Mouse (Mus musculus): Measurements from ENCODE around the gene Gm28308.

Gm28308 gene

DNA sequence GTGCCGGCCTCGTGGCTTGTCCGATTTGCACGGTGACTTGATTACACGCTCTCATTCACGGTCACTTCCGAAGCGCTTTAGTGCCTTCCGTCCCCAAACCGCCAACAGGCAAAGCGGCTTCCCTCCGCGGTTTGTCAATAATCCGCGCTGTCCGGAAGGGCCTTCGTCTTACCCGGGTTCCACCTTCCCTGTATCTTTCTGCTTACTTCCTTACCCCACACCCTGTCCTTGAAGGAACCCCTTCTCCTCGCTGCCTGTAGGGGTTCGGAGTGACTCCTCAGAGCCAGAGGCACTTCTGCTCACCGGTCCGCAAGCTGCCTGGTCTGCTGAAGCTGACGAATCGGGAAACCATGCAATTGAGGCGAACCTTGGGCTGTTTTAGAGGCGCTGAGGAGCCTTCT lies 33.3 kb upstream of the Gm28308 start:
- no peak for DNase-seq (ENCODE audit: low spot score)

- DNase-seq (ENCODE audit: low spot score), result no peak
These were observed 32.6 kb upstream of the Gm28308 start, which contains the start of gene Hoxa11 for GRCm38 (mm10) chr6:52245757-52246142. TSS of gene Hoxa11 (minus strand) at chr6:52245810.

DNA sequence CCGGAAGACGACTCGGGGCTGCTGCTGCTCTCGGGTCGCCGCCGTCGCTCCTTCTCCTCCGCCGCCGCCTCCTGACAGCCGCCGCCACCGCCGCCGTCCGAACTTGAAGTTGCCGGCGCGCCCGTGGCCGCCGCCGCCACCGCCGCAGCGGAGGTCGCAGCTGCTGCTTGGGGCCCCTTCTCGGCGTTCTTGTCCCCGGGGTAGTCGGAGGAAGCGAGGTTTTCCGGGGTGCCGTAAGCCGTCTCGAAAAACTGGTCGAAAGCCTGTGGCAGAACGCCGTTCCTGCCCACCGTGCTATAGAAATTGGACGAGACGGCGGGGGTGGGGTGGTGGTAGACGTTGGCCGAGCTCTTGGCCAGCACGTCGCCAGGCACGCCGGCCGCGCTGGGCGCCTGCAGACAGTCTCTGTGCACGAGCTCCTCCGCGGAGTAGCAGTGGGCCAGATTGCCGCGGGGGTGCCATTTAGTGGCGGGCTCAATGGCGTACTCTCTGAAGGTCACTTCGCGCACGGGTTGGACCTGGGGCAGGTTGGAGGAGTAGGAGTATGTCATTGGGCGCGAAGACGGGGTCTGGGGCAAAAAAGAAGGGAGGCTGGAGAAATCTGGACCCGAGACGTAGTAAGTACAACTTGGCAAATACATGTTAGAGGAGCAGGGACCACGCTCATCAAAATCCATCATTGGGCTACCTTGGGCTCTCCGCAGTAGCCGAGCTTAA lies 32.1 kb upstream of the Gm28308 start:
- no peak for DNase-seq (ENCODE audit: low spot score)

DNA sequence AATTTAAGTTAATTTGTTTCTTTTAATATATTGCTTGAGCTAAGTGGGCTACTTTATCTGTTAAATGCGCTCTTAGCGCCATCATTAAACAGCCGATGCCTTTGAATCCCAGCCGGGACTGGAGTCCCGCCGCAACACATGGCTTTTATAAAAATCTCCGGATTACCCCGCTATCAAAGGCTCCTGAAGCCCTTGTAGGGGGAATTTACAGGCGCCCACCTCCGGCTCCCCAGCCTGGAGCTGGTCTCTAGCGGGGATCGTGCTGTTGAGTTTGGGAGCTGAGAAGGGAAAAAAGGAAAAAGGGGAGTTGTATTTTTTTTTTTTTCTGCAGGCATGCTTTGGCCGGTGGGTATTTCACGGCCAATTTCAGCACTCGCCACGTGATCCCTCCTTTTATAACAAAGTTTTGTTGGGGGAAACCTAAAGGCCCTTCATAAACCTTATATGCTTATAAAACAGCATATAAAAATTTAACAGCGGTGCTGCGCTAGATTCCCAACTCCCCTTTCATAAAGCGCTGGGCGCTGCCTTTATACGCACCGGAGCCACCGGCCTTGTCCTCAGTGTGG lies 31.4 kb upstream of the Gm28308 start:
- no peak for DNase-seq (ENCODE audit: low spot score)

DNA sequence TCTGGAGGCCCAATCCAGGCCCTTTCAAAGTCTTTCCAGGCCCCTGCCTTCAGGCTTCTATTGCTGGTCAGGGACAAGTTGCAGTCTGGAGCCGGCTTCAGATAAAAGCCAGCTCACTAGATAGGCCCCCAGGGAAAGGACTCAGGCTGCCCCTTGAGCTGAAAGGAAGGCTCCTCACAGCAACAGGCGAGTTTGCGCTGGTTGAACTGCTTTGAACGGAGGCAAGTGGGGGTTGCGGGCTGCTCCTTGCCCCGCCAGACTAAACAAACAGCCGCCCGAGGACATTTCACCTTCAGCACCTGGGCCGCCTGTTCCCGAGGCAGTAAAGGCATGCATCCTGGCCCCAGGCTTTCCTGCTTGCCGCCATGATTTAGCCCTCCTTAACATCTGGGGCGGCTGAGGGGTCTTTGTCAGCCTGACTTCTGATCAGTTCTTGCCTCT lies 30.6 kb upstream of the Gm28308 start:
- DNase-seq (ENCODE audit: low spot score), result no peak

- DNase-seq (ENCODE audit: low spot score), result no peak
These were observed 29.7 kb upstream of the Gm28308 start for GRCm38 (mm10) chr6:52242801-52243332.

GRCm38 (mm10) chr6:52241001-52241621 lies 28.0 kb upstream of the Gm28308 start:
- no peak for DNase-seq (ENCODE audit: low spot score)

GRCm38 (mm10) chr6:52240389-52241000 lies 27.4 kb upstream of the Gm28308 start, which contains the start of gene Hoxa10:
TSS of gene Hoxa10 (minus strand) at chr6:52240854.
- peak; percentile 69 for DNase-seq (ENCODE audit: low spot score)

- no peak for DNase-seq (ENCODE audit: low spot score)
These were observed 26.7 kb upstream of the Gm28308 start for GRCm38 (mm10) chr6:52239625-52240388.

DNA sequence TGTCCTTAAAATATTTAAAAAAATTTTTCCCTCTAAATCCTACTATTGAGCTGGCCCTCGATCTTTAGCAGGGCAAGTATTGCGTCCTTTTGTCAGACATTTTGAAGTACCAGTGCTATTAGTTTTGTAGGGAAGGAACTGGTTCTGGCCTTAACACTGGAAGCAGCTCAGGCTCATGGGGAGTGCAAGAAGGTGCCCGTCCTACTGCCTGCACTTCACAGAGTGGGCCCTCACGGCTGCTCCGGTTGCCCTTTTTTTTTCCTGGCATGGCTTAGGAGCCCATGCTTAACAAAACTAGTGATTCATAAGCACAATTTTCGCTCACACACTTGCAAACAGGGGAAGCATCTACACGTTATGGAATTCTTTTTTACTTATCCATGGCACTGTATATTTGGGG lies 25.8 kb upstream of the Gm28308 start:
- no peak for DNase-seq (ENCODE audit: low spot score)

DNA sequence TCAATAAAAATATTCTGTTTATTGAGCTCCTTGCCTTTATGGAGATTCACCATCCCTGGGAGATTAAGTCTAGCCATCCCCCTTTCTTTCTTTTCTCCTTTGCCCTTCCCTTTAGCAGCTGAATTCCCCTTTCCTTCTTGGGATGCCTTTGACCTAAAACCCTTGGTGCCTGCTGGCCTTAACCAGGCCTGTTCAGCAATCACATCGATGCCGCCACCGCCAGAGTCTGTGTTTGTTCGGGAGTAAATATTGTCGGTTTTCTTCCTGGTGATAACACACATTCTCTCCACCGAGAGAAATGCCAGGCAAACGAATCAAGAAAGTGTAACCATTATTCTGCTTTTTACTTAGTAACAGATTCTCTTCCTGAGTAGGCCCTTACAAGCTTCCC lies 25.0 kb upstream of the Gm28308 start:
- no peak for DNase-seq (ENCODE audit: low spot score)

GRCm38 (mm10) chr6:52237346-52238154 lies 24.4 kb upstream of the Gm28308 start:
- DNase-seq (ENCODE audit: low spot score), result no peak

- no peak for DNase-seq (ENCODE audit: low spot score)
These were observed 23.7 kb upstream of the Gm28308 start for GRCm38 (mm10) chr6:52236806-52237205.

- DNase-seq (ENCODE audit: low spot score), result no peak
These were observed 22.7 kb upstream of the Gm28308 start for GRCm38 (mm10) chr6:52235866-52236265.

DNA sequence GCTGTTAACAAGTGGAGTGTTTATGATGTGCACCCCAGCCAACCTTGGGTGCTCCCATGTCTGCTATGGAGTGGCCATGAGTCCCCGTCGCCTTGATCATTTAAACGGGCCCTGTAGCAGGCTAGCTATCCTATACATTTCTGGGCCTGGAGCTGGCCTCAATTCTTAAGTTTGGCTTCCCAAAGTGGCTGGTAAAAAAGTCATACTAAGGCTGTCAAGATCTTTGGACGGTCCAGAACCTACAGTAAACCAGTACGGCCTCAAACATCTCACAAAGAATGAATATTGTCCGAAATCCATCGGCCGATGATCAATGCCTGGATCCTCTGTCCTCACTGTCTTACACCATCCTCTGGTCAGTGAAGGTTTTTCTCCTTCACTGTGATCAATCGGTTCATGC lies 22.1 kb upstream of the Gm28308 start:
- DNase-seq (ENCODE audit: low spot score), result no peak

- DNase-seq (ENCODE audit: low spot score), result no peak
These were observed 21.4 kb upstream of the Gm28308 start for GRCm38 (mm10) chr6:52234428-52235140.

GRCm38 (mm10) chr6:52233546-52234427 lies 20.6 kb upstream of the Gm28308 start:
- DNase-seq (ENCODE audit: low spot score), result no peak

GRCm38 (mm10) chr6:52232984-52233545 lies 19.9 kb upstream of the Gm28308 start:
- no peak for DNase-seq (ENCODE audit: low spot score)

GRCm38 (mm10) chr6:52232568-52232965 lies 19.4 kb upstream of the Gm28308 start:
- no peak for DNase-seq (ENCODE audit: low spot score)

All from lung, postnatal 25 days (tissue).